Mouse (Mus musculus) C2C12 (cell line): Measurements from ENCODE around the gene Stox2. TPM values are rescaled to one million over a fixed set of nuclear protein-coding genes. Genes with fewer than 3 reads are reported as not detected.

Experiments used
- H3K27me3 ChIP-seq: one replicate; pipeline ENCODE4 v1.6.1; 2011; ENCODE audit not compliant: control insufficient read depth, insufficient read depth, insufficient read length
- H3K36me3 ChIP-seq: one replicate; pipeline ENCODE4 v1.6.1; 2011; ENCODE audit not compliant: control insufficient read depth, insufficient read depth
- H3K4me3 ChIP-seq: one replicate; pipeline ENCODE4 v1.5.1; 2011; ENCODE audit warnings: mild to moderate bottlenecking, control low read depth; ENCODE audit not compliant: poor library complexity, insufficient read depth, severe bottlenecking
- H3K79me2 ChIP-seq: one replicate; pipeline ENCODE4 v1.6.1; 2011; ENCODE audit not compliant: control insufficient read depth, insufficient read depth
- H3K79me3 ChIP-seq: one replicate; pipeline ENCODE4 v1.6.1; 2011; ENCODE audit warnings: low read depth, control low read depth
- H3ac ChIP-seq: one replicate; pipeline ENCODE3; 2011; ENCODE audit warnings: low read depth; ENCODE audit not compliant: control insufficient read depth, insufficient read length
- CEBPB ChIP-seq: IDR thresholded peaks from one replicate; pipeline ENCODE4 v1.6.1; 2011; ENCODE audit warnings: low read depth, mild to moderate bottlenecking, control low read depth, moderate library complexity
- CTCF ChIP-seq: IDR thresholded peaks from one replicate; pipeline ENCODE4 v1.5.1; 2011; ENCODE audit not compliant: control insufficient read depth, insufficient read depth, insufficient read length
- FOSL1 ChIP-seq: IDR thresholded peaks from one replicate; pipeline ENCODE4 v1.8.0; 2011; ENCODE audit warnings: mild to moderate bottlenecking, low read length; ENCODE audit not compliant: poor library complexity, insufficient read depth, severe bottlenecking
- MAX ChIP-seq: IDR thresholded peaks from one replicate; pipeline ENCODE4 v1.6.1; 2011; ENCODE audit warnings: mild to moderate bottlenecking, control low read depth
- MYOD1 ChIP-seq: IDR thresholded peaks from one replicate; pipeline ENCODE4 v1.6.1; 2011; ENCODE audit warnings: low read depth; ENCODE audit not compliant: control insufficient read depth, insufficient read length
- MYOG ChIP-seq: IDR thresholded peaks from one replicate; pipeline ENCODE4 v1.6.1; 2011; ENCODE audit not compliant: control insufficient read depth, insufficient read length; ENCODE audit errors: extremely low read depth
- USF1 ChIP-seq: IDR thresholded peaks from one replicate; pipeline ENCODE4 v1.6.1; 2011; ENCODE audit warnings: low read depth, mild to moderate bottlenecking, control low read depth, moderate library complexity
- polyA plus RNA-seq: library from polyadenylated mRNA; unstranded; fragments of >200 nt; fragmentation: generic; extraction: Trizol; gene quantifications from one replicate; pipeline ENCODE4 v1.2.1, GENCODE M21; 2012; ENCODE audit warnings: missing spikeins

The Stox2 gene
- polyA plus RNA-seq, 1 experiment: 0.01 TPM

DNA sequence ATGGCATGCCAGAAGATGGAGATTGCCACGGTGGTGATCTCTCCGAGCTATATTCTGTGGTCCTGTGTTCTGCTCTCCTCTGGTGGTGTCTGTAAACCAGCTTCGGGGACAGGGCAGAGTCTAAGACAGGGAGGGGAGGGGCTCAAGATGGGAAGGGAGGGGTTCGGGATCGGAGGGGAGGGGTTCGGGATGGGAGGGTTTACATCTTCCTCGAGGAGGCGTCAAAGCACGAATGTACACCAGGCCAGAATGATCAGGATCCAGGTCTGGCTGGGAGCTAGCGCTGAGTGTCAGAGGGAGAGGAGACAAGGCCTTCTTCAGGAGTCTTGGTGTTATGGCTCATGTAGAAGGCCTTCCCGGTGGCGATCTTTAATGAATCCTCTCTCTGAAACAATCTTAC is 109.7 kb downstream of the Stox2 start:
- no peak overlapping the region for H3ac ChIP-seq
- H3K79me2 ChIP-seq: no peaks in the 10 kb centered on the region
- H3K79me3 ChIP-seq: no peaks in the 10 kb centered on the region
- TF ChIP-seq CEBPB (no peak), MAX (no peak), USF1 (no peak), MYOG (no peak), CTCF (no peak), FOSL1 (no peak), MYOD1 (no peak)
- no peaks in the 10 kb centered on the region for H3K36me3 ChIP-seq
- H3K27me3 ChIP-seq: no peaks in the 10 kb centered on the region
- H3K4me3 ChIP-seq: no peak overlapping the region

DNA sequence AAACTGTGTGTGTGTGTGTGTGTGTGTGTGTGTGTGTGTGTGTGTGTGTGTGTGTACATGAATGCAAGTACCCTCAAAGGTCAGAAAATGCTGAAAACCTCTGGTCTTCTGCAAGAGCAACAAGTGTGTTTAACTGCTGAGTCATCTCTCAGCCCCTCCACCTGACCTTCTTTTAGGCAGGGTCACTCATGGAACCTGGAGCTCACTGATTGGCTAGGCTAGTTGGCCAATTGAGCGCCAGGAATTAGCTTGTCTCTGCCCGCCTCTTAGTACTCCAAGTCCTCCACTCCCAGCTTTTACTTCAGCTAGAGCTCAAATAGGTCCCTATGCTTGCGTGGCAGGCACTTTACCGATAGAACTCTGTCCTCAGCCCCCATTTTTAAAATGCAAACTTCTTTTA is 110.2 kb downstream of the Stox2 start:
- Histone ChIP-seq H3K79me2 (no peaks in the 10 kb centered on the region), H3K4me3 (no peak overlapping the region), H3K36me3 (no peaks in the 10 kb centered on the region), H3ac (no peak overlapping the region), H3K79me3 (no peaks in the 10 kb centered on the region), H3K27me3 (no peaks in the 10 kb centered on the region)
- TF ChIP-seq FOSL1: no peak
- TF ChIP-seq CTCF: no peak
- TF ChIP-seq USF1: no peak
- no peak for TF ChIP-seq MAX
- no peak for TF ChIP-seq CEBPB
- TF ChIP-seq MYOD1: no peak
- no peak for TF ChIP-seq MYOG

DNA sequence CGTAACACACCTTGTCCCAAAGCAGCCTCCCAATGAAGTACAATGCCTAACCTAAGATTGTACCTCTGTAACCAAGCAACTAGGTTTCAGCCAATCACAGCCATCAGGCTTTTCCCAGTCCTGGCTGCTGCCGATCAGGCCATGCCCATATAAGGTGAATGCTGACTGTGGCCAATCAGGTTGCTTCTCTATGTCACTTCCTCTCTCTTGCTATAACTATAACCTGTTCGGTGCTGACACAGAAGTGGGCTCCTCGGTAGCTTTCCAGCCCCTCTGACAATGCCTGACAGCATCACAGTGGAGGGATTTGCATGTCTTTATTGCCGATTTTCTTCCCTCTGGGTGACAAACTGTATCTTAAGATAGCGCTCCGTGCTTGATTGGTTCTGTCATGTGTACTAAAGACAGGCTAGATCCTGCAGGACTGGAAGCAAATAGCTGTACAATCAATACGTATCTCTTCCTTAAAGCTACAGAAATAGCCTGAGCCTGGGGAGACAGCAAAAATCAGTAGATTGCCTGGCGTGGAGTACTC is 111.9 kb downstream of the Stox2 start:
- no peak overlapping the region for H3ac ChIP-seq
- H3K36me3 ChIP-seq: no peaks in the 10 kb centered on the region
- no peaks in the 10 kb centered on the region for H3K27me3 ChIP-seq
- no peak for TF ChIP-seq CEBPB
- TF ChIP-seq USF1: no peak
- TF ChIP-seq MAX: no peak
- no peak for TF ChIP-seq CTCF
- no peak for TF ChIP-seq FOSL1
- TF ChIP-seq MYOG: no peak
- no peak for TF ChIP-seq MYOD1
- no peaks in the 10 kb centered on the region for H3K79me2 ChIP-seq
- no peak overlapping the region for H3K4me3 ChIP-seq
- no peaks in the 10 kb centered on the region for H3K79me3 ChIP-seq

DNA sequence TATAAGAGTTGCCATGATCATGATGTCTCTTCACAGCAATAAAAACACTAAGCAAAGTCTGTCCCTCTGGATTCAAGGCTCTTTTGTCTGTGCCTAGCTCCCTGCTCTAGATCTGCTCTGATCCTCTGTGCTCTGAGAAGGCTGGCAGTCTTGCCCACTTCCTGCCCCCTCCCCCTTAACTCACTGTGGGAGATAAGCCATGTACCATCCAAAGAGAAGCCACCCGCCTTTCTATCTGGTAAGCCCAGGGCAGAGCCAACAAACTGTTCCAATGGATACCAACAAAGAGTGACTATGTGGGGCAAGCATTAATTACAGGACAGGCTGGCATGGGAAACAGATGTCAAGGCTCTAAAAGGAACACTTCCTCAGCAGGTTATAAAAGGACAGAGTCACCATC is 113.2 kb downstream of the Stox2 start:
- TF ChIP-seq CTCF (no peak), MYOD1 (no peak), MYOG (no peak), MAX (no peak), CEBPB (no peak)
- Histone ChIP-seq H3K36me3 (no peaks in the 10 kb centered on the region), H3K79me2 (no peaks in the 10 kb centered on the region), H3K27me3 (no peaks in the 10 kb centered on the region), H3K4me3 (no peak overlapping the region), H3K79me3 (no peaks in the 10 kb centered on the region), H3ac (no peak overlapping the region)

DNA sequence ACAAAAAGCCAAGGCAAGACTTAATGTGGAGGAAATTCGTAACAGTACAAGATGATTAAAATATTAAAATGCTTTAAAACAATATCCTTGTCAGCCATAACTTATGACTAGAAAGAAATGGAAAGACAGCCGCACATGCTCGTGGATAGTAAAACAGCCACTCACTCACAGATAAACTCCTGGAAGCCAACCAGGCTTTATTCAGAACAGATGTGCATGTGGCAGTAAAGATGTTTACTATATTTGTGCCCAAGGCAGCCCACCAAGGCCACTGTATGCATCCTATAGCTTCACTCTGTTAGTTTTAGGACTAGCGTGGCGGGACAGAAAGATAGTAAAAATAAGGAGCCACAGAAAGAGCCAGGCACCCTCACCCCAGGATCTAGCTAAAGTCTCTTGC is 115.2 kb downstream of the Stox2 start:
- Histone ChIP-seq H3K79me3 (no peaks in the 10 kb centered on the region), H3K27me3 (no peaks in the 10 kb centered on the region), H3K4me3 (no peak overlapping the region), H3K36me3 (no peaks in the 10 kb centered on the region), H3K79me2 (no peaks in the 10 kb centered on the region), H3ac (no peak overlapping the region)
- no peak for TF ChIP-seq CEBPB
- TF ChIP-seq MYOG: no peak
- no peak for TF ChIP-seq MYOD1
- TF ChIP-seq USF1: no peak
- no peak for TF ChIP-seq FOSL1
- TF ChIP-seq MAX: no peak
- TF ChIP-seq CTCF: no peak

DNA sequence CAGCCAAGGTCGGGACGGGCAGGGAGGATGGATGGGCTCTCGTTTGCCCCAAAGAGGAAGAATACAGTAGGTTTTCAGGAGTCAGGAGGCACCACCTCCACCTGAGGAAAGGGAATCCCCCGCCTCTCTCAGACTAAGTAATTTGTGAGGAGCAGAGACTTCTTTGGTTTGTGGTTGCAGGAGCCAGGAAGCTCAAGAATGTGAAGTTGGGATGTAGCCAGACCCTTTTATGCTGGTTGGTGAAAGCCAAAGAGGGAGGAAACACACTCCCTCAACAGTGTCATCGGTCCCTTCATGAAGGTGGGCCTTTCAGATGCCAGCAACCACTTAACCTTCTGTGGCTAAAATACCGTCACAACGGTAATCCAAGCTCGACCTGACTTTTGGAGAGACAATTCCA is 119.8 kb downstream of the Stox2 start:
- Histone ChIP-seq H3K79me3 (no peaks in the 10 kb centered on the region), H3K27me3 (no peaks in the 10 kb centered on the region), H3K4me3 (no peak overlapping the region), H3K36me3 (no peaks in the 10 kb centered on the region), H3K79me2 (no peaks in the 10 kb centered on the region), H3ac (no peak overlapping the region)
- TF ChIP-seq FOSL1 (no peak), MYOG (no peak), CTCF (no peak), MYOD1 (no peak), USF1 (no peak), CEBPB (no peak), MAX (no peak)
